Mouse (Mus musculus) megakaryocyte, embryonic 14.5 days (primary cell): ENCODE results near the gene Khdrbs2.

ENCODE experiments used
- FLI1 ChIP-seq: IDR thresholded peaks from 2 replicates; pipeline ENCODE4 v1.6.1; 2012; ENCODE audit warnings: low read length, inconsistent platforms, mixed read lengths
- GATA1 ChIP-seq: IDR thresholded peaks from 3 replicates; pipeline ENCODE4 v1.6.1; 2012; ENCODE audit warnings: mixed read lengths, low read length, inconsistent platforms, borderline replicate concordance

DNA sequence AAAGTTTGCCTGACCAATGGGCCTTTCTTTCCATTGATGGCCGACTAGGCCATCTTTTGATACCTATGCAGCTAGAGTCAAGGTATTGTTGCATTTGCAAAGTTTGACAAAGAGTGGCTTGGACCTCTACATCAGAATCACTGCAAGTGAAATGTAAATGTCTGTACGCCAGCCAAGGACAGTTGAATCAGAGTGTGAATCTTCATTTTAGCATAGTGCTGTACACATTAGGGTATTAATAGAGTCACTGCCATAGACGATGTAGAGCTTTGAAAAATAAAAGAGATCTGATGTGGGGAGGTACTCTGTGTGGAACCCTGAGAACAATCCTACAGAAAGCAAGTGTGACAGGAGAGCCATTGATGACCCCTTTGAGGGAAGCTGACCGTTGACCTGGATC is 460.9 kb downstream of the Khdrbs2 start:
- TF ChIP-seq GATA1, result no peak
- no peak for TF ChIP-seq FLI1
